Mouse (Mus musculus): Measurements from ENCODE around the gene Zmynd12.

Gene Zmynd12

DNA sequence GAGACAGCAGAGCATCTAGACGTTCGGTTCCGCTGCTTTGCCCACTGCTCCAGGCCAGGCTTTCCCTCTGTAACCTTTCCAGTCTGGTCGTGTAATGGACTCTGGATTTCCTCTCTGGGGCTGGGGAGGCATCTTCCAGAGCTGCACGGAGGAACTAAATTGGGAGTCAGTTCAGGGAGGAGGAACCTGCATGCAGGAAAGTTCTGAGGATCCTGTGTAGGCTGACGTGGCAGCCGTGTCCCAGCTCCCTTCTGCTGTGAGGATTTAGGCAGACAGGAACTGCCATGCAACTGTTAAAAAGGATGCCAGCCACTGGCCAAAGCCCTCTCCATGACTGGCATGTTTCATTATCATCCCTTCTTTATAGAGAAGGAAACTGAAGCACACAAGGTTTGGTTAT lies 27.8 kb downstream of the Zmynd12 start:
- no peak for DNase-seq

DNA sequence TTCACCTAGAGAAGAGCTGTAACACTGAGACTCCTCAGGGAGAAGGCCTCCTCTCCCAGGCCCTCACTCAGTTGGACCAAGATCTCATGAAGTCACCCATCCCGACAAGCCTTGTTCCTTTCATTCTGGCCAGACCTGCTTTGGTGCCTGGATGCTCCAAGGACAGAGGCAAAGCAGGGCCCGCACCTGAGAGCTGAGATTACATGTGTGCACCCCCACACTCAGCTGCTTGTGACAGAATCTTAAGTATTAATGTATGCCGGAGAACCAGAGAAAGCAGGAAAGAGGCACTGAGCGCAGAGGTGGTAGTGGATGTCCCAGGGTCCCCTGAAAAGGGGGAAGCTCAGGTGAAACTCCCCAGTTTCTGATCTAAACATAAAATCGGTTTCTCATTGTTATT lies 30.5 kb downstream of the Zmynd12 start:
- DNase-seq = no peak

GRCm38 (mm10) chr4:119453533-119453932 lies 30.9 kb downstream of the Zmynd12 start:
- DNase-seq = no peak

DNA sequence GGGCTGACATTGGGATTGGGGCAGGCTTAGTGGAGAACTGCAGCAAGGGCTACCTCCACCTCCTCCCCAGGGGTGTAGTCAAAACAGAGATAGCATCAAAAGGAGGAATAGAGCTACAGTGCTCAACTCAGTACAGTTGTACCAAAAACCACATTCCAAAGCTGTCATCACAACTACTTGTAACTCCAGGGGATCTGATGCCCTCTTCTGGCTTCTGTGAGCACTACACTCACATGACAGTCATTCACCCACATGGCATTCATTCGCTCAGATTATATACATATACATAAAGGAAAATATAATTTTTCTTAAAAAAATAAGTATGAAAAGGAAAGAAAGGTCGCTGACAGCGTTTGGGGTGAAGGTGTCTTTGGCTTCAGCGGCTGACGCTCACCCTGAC lies 37.7 kb downstream of the Zmynd12 start:
- DNase-seq = peak; percentile 36

GRCm38 (mm10) chr4:119460728-119461141 lies 38.1 kb downstream of the Zmynd12 start:
- DNase-seq = peak; percentile 80

- no peak for DNase-seq
These were observed 39.8 kb downstream of the Zmynd12 start for GRCm38 (mm10) chr4:119462457-119462856.

DNA sequence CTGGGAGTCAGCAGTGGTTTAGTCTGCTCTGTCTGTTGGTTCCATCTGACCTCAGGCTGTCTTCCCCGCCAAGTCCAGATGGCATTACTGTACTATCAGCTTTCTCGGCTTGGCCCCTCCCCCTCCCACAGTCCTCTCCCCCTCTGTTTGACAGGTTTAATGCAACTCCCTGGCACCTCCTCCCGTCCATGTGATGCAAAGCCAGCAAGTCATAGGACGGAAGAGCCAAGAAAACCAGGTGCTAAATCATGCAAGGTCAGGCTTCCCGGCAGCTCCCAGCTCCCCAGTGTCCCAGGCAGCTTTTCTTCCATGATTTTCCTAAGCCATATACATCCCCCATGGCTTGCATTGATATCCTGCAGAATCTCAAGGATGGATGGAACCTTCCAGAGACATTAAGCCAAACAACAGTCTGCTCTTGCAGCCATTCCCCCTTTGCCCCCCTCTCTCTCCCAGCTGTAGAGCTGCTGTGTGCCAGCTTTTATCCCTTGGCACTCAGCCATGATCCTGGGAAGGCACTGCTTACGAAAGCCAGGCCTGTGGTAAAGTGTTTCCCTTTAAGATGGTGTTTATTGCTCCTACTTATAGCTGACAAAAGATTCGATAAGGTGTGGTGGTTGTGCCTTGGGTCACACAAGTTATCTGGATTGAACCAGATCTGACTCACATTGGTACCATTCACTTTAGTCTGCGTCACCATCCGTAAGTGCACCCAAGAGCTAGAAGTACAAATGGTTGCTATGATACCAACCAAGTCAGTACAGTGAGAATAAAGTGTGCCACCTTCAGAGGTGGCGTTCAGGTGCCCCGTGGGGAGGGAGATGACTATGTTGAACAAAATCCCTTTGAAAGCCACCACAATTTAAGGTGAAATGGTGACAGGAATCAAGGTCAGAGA lies 40.5 kb downstream of the Zmynd12 start:
- DNase-seq = peak; percentile 78

- DNase-seq = no peak
These were observed 41.3 kb downstream of the Zmynd12 start for GRCm38 (mm10) chr4:119463756-119464419.

- DNase-seq = no peak
These were observed 43.2 kb downstream of the Zmynd12 start for GRCm38 (mm10) chr4:119465841-119466240.

GRCm38 (mm10) chr4:119467720-119468380 lies 45.2 kb downstream of the Zmynd12 start:
- peak; percentile 37 for DNase-seq

DNA sequence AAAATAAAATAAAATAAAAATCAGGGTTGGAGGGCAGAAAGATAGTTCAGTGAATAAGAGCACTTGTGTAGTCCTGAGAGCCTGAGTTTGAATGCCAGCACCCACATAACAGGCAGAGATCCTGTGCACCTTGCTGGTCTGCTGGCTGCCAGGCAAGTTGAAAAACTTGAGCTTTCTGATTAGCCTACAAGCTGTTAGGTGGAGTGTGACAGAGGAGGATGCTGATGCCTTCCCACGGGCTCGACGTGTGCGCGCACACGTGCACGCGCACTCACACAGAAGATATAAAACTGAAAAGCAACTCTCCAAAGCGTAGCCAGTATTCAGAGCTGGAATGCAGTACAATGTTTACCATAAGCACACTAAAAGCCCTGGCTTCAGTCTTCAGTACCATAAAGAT lies 49.9 kb downstream of the Zmynd12 start:
- DNase-seq = no peak

DNA sequence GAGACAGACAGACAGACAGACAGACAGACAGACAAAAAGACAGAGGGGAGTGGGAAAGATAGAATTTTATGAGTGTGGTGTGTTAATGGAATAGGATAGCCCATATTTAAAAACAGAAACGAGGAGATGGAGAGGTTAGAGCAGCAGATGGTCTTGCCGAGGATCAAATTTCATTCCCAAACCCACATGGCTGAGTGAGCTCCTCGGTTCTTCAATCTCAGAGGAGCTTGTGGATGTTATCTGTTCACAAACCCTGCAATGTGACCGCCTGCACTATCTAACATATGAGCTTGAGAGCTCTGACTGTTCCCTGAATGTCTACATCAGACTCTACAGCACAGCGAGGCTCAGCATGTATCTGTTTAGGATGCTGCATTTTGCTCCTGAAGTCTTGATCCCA lies 50.5 kb downstream of the Zmynd12 start:
- DNase-seq = no peak

- DNase-seq = no peak
These were observed 60.4 kb downstream of the Zmynd12 start for GRCm38 (mm10) chr4:119483051-119483450.

DNA sequence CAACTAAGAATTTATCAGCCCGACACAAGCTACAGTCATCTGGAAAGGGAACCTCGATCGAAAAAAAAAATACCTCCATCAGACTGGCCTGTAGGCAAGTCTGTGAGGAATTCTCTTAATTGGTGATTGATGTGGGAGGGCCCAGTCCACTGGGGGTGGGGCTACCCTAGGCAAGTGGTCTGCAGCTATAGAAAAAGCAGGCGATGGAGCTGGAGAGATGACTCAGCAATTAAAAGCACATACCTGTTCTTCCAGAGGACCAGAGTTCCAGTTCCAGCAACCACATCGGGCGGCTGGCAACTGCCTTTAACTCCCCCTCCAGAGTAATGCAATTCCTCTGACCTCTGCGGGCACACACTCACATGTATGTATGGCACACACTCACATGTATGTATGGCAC lies 62.3 kb downstream of the Zmynd12 start:
- no peak for DNase-seq

GRCm38 (mm10) chr4:119489666-119490065 lies 67.1 kb downstream of the Zmynd12 start:
- DNase-seq = no peak

DNA sequence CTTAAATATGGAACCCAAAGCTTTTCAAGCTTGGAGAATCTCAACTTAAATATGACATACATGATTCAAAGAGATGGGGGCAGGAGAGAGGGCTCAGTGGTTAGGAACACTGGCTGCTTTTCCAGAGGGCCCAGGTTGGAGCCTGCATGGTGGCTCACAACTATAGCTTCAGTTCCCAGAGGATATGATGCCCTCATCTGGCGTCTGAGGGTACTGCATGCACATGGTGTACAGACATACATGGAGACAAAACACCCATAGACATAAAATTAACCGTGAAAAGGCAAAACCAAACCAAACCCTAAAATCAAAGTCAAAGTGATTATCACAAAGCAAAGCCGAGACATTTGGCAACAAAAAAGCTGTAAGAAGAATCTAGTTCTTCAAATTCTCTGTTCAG lies 68.2 kb downstream of the Zmynd12 start:
- DNase-seq = peak; percentile 38

GRCm38 (mm10) chr4:119492291-119492932 lies 69.8 kb downstream of the Zmynd12 start, which contains the start of gene Rimkla:
Rimkla (minus strand) TSS chr4:119492628.
- DNase-seq = peak; percentile 81

- DNase-seq = no peak
These were observed 70.3 kb downstream of the Zmynd12 start for GRCm38 (mm10) chr4:119492933-119493327.

DNA sequence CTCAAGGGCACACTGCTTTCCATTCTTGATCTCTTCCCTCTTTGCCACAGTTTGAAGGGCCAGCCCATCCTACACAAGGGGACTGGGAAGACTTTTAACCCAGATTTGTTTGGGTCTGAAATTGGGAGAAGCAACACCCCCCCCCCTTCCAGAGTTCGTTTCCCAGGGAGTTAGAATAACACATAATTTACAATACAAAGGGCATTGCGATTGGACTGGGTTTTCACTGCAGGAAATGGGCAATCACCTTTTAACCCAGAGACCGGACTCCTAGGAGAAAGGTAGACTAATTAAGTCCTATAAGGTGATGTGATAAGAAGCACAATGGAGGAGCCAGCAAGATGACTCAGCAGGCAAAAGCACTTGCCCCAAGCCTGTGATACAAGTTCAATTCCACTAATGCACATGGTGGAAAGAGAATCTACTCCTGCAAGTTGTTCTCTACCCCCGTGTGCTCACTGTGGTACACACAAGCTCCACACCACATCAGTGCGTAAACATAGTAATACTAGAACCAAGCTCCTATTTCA lies 75.8 kb downstream of the Zmynd12 start:
- no peak for DNase-seq

DNA sequence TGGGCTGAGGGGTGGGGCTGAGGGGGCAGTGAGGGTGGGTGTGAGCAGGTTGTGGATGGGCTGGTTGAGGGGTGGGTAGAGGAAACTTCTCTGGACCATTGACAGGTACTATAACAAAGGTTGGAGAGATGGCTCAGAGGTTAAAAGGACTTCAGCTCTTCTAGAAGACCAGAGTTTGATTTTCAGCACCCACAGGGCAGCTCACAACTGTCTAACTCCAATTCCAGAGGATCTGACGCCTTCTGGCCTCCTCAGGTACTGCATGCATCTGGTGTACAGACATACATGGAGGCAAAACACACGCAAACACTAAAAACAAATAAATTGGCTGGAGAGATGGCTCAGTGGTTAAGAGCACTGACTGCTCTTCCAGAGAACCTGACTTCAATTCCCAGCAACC lies 89.0 kb downstream of the Zmynd12 start:
- no peak for DNase-seq

DNA sequence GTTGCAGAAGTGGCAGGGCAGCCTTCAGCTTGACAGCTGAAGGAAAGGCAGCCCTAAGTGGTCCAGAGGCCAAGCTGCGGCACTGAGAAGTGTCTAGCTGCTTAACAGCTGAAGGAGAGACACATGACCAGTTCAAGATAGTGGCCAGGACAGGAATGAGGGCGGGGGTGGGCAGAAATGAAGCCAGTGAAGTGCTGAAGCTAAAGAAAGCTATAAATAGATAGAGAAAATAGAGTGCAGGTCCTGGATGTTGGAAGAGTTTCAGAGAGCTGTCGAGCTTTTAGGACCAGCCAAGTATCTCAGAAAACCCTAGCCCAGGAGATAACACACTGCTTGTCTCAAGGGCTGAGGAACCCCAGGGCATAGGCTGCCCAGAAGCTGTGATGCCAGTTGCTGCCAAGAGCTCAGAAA lies 90.1 kb downstream of the Zmynd12 start:
- DNase-seq = no peak
